In the genomic region with DNA sequence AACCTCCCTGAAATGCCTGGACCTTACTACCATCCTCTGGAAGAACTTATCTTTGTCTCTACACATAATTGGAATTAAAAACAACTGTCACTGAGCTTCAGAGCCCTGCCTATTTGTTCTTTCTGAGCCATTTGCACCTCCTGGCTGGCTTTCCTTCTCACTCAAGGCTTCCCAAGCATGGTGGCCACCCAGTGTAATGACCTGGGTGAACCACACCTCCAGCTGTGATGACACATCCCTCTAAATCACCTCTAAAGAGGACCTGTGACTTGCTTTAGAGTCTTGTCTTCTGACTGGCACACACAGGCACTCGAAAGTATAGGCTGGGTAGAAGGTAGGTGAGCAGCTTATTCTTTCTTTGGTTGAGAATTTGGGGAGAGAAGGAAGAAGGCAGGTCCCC, we compare ENCODE assay signal across 29 mouse cellular contexts.
DNase-seq lines count a peak whose midpoint lies in the region; ATAC-seq and TF ChIP-seq lines count a peak whose summit lies in the region.
"Had no signal": no experiment of that assay in that cellular context is flagged by ENCODE, and none has a peak within 500 bp of the region (broad histone marks: within the 10 kb centered on the region; RNA-seq: fewer than 3 reads in every experiment).

No protein-coding gene starts in this region.

- peak overlapping the region; percentile 32; the same call in 1 of the 2 replicates for H3K27ac ChIP-seq in heart, embryonic 10.5 days
- peak overlapping the region; percentile 19 for H3K27ac ChIP-seq in liver, embryonic 14.5 days
- no peak overlapping the region for H3K27ac ChIP-seq in liver, postnatal 0 days (ENCODE audit: low read depth)
- peak overlapping the region; percentile 48 for H3K27ac ChIP-seq in liver, embryonic 15.5 days (replicated peaks)
- H3K27ac ChIP-seq in cerebellum, adult 2 months (ENCODE audit: insufficient read depth, low read length) = no peak overlapping the region
- H3K27ac ChIP-seq: embryonic facial prominence, embryonic 12.5 days; embryonic facial prominence, embryonic 15.5 days; forebrain, embryonic 10.5 days; forebrain, embryonic 13.5 days; heart, embryonic 15.5 days; hindbrain, embryonic 12.5 days; hindbrain, embryonic 15.5 days had no signal

- H3K4me1 ChIP-seq in heart, embryonic 10.5 days = peaks cover 34% of the 10 kb centered on the region
- peaks cover 26 to 30% of the 10 kb centered on the region in 2 experiments for H3K4me1 ChIP-seq in liver, embryonic 14.5 days (replicated peaks; ENCODE audit: control insufficient read depth in 2 of 2, insufficient read depth in 2 of 2, low read length in 1 of 2)
- H3K4me1 ChIP-seq in liver, postnatal 0 days (ENCODE audit: insufficient read depth) = peaks cover 13% of the 10 kb centered on the region
- H3K4me1 ChIP-seq in liver, embryonic 15.5 days (replicated peaks) = peaks cover 42% of the 10 kb centered on the region
- H3K4me1 ChIP-seq in cerebellum, adult 2 months (ENCODE audit: control insufficient read depth, insufficient read depth, low read length) = peaks cover 15% of the 10 kb centered on the region
- H3K4me1 ChIP-seq: embryonic facial prominence, embryonic 12.5 days; embryonic facial prominence, embryonic 15.5 days; forebrain, embryonic 13.5 days had no signal

- 79% methylated on average over 1 of the region's 1 CpGs for WGBS in heart, embryonic 10.5 days
- WGBS in liver, embryonic 14.5 days (ENCODE audit: insufficient replicate concordance) = 53% methylated on average over 1 of the region's 1 CpGs
- 47% methylated on average over 1 of the region's 1 CpGs for WGBS in liver, postnatal 0 days (ENCODE audit: insufficient replicate concordance)
- WGBS in liver, embryonic 15.5 days (ENCODE audit: insufficient replicate concordance) = 52% methylated on average over 1 of the region's 1 CpGs
- 89% methylated on average over 1 of the region's 1 CpGs for WGBS in cerebellum, adult 2 months

- no peaks in the 10 kb centered on the region for H3K36me3 ChIP-seq in heart, embryonic 10.5 days
- no peaks in the 10 kb centered on the region for H3K36me3 ChIP-seq in liver, embryonic 14.5 days (replicated peaks; ENCODE audit: control insufficient read depth, insufficient read depth, low read depth)
- no peaks in the 10 kb centered on the region for H3K36me3 ChIP-seq in liver, postnatal 0 days (replicated peaks; ENCODE audit: insufficient read depth, low read length)
- no peaks in the 10 kb centered on the region for H3K36me3 ChIP-seq in liver, embryonic 15.5 days (replicated peaks)
- H3K36me3 ChIP-seq: embryonic facial prominence, embryonic 12.5 days; embryonic facial prominence, embryonic 15.5 days; forebrain, embryonic 10.5 days; G1E; heart, embryonic 12.5 days; heart, embryonic 15.5 days; hindbrain, embryonic 12.5 days; hindbrain, embryonic 15.5 days had no signal

- no peak for TF ChIP-seq EP300 in liver, embryonic 14.5 days (IDR thresholded peaks at IDR 0.05; ENCODE audit: low read depth)
- no peak for TF ChIP-seq EP300 in liver, postnatal 0 days (IDR thresholded peaks at IDR 0.05; ENCODE audit: low read depth)

- no peaks in the 10 kb centered on the region for H3K9me3 ChIP-seq in heart, embryonic 10.5 days
- no peaks in the 10 kb centered on the region for H3K9me3 ChIP-seq in liver, embryonic 14.5 days (ENCODE audit: control insufficient read depth, low read length)
- 0 out of 2 replicates have a peak, but pooled peaks cover 3% of the 10 kb centered on the region for H3K9me3 ChIP-seq in liver, postnatal 0 days (ENCODE audit: low read length)
- no peaks in the 10 kb centered on the region for H3K9me3 ChIP-seq in liver, embryonic 15.5 days (replicated peaks)
- H3K9me3 ChIP-seq: embryonic facial prominence, embryonic 12.5 days; embryonic facial prominence, embryonic 15.5 days; forebrain, embryonic 10.5 days; forebrain, embryonic 13.5 days; G1E; heart, embryonic 12.5 days; heart, embryonic 15.5 days; hindbrain, embryonic 12.5 days; hindbrain, embryonic 15.5 days had no signal

- no peaks in the 10 kb centered on the region for H3K27me3 ChIP-seq in heart, embryonic 10.5 days (ENCODE audit: insufficient read depth, poor library complexity, severe bottlenecking)
- H3K27me3 ChIP-seq in liver, embryonic 14.5 days (ENCODE audit: control insufficient read depth, insufficient read depth, low read length) = no peaks in the 10 kb centered on the region
- H3K27me3 ChIP-seq in liver, postnatal 0 days (ENCODE audit: insufficient read depth, low read length) = no peaks in the 10 kb centered on the region
- no peaks in the 10 kb centered on the region for H3K27me3 ChIP-seq in liver, embryonic 15.5 days
- no peaks in the 10 kb centered on the region for H3K27me3 ChIP-seq in cerebellum, adult 2 months (ENCODE audit: control insufficient read depth, insufficient read depth, low read length)
- H3K27me3 ChIP-seq: CH12.LX; embryonic facial prominence, embryonic 12.5 days; embryonic facial prominence, embryonic 15.5 days; forebrain, embryonic 13.5 days; heart, embryonic 12.5 days; heart, embryonic 15.5 days; hindbrain, embryonic 12.5 days; hindbrain, embryonic 15.5 days had no signal

- no peak overlapping the region for H3K4me3 ChIP-seq in heart, embryonic 10.5 days
- H3K4me3 ChIP-seq in liver, embryonic 14.5 days (ENCODE audit: insufficient read depth in 1 of 2, low read depth in 2 of 2, low read length in 2 of 2) = no peak overlapping the region
- no peak overlapping the region for H3K4me3 ChIP-seq in liver, postnatal 0 days (ENCODE audit: low read depth, low read length)
- H3K4me3 ChIP-seq in liver, embryonic 15.5 days (replicated peaks) = no peak overlapping the region
- H3K4me3 ChIP-seq in cerebellum, adult 2 months (replicated peaks; ENCODE audit: insufficient read depth, low read depth, low read length) = no peak overlapping the region
- H3K4me3 ChIP-seq: embryonic facial prominence, embryonic 12.5 days; embryonic facial prominence, embryonic 15.5 days; erythroblast, embryonic 14.5 days; forebrain, embryonic 10.5 days; forebrain, embryonic 13.5 days; heart, embryonic 12.5 days; heart, embryonic 15.5 days; hindbrain, embryonic 12.5 days; hindbrain, embryonic 15.5 days had no signal

- intact Hi-C loops in heart, postnatal 25 days (cut with DNase I) = no loop called here

- TF ChIP-seq CTCF in liver, embryonic 14.5 days (IDR thresholded peaks at IDR 0.05; ENCODE audit: low read depth) = no peak
- TF ChIP-seq CTCF in liver, postnatal 0 days (IDR thresholded peaks at IDR 0.05; ENCODE audit: low read depth) = no peak
- TF ChIP-seq CTCF in cerebellum, adult 2 months (IDR thresholded peaks at IDR 0.05; ENCODE audit: borderline replicate concordance, insufficient read depth, low read depth, low read length) = no peak

- TF ChIP-seq POLR2A in cerebellum, adult 2 months (IDR thresholded peaks at IDR 0.05; ENCODE audit: borderline replicate concordance, insufficient read depth, low read length) = no peak

- no peak for DNase-seq in heart, embryonic 10.5 days (ENCODE audit: low spot score)
- DNase-seq in heart, postnatal 25 days (ENCODE audit: low spot score) = no peak
- no peak for DNase-seq in liver, embryonic 14.5 days (ENCODE audit: low read depth in 3 of 3, low spot score in 3 of 3)
- DNase-seq in liver, postnatal 0 days = no peak
- no peak for DNase-seq in cerebellum, adult 2 months
- DNase-seq: adrenal gland, postnatal 10 days; adrenal gland, postnatal 36 days; B cell, adult 2 months; cerebellum, adult 18-20 months; cerebellum, adult 9-11 months; cerebellum, postnatal 25 days; gastrocnemius, postnatal 10 days; gastrocnemius, postnatal 36 days; heart, postnatal 10 days had no signal

- no peak overlapping the region for H3K4me2 ChIP-seq in liver, embryonic 14.5 days (ENCODE audit: low read depth)
- H3K4me2 ChIP-seq in liver, postnatal 0 days (ENCODE audit: low read depth, low read length) = no peak overlapping the region
- H3K4me2 ChIP-seq in liver, embryonic 15.5 days = no peak overlapping the region
- H3K4me2 ChIP-seq: embryonic facial prominence, embryonic 12.5 days; embryonic facial prominence, embryonic 15.5 days; forebrain, embryonic 13.5 days; heart, embryonic 12.5 days; heart, embryonic 15.5 days; hindbrain, embryonic 12.5 days; hindbrain, embryonic 15.5 days had no signal

- no peak overlapping the region for H3K9ac ChIP-seq in liver, embryonic 14.5 days (replicated peaks)
- no peak overlapping the region for H3K9ac ChIP-seq in liver, postnatal 0 days (replicated peaks)
- H3K9ac ChIP-seq in liver, embryonic 15.5 days = no peak overlapping the region
- H3K9ac ChIP-seq: embryonic facial prominence, embryonic 12.5 days; embryonic facial prominence, embryonic 15.5 days; forebrain, embryonic 13.5 days; heart, embryonic 12.5 days; heart, embryonic 15.5 days; hindbrain, embryonic 12.5 days; hindbrain, embryonic 15.5 days had no signal

- ATAC-seq in liver, embryonic 14.5 days (ENCODE audit: insufficient read depth) = no peak
- ATAC-seq in liver, postnatal 0 days = no peak
- peak; percentile 50; the same call in 1 of the 2 replicates for ATAC-seq in erythroblast, adult 5-6 weeks (replicated peaks; ENCODE audit: low FRiP score, poor library complexity, severe bottlenecking)
- 0 out of 2 replicates have a peak, but pooled peaks have one; percentile 30 for ATAC-seq in liver, embryonic 15.5 days (ENCODE audit: insufficient read depth)
- ATAC-seq: forebrain, embryonic 13.5 days; forebrain, embryonic 16.5 days; Patski had no signal

Comparison
In these comparisons a context has a peak if more than half of its experiments do, and no peak if none do; other contexts are left out.
1. H3K27ac ChIP-seq: peak in heart, embryonic 10.5 days (single experiment), liver, embryonic 14.5 days (single experiment) and liver, embryonic 15.5 days (single experiment); none in liver, postnatal 0 days (single experiment) and cerebellum, adult 2 months (single experiment).
2. ATAC-seq: peak in erythroblast, adult 5-6 weeks (single experiment) and liver, embryonic 15.5 days (single experiment); none in liver, embryonic 14.5 days (single experiment) and liver, postnatal 0 days (single experiment).